ENCODE assay signal across 26 mouse cellular contexts in genomic region chr12:80968605-80969004, GRCm38 (mm10). TPM values are rescaled to one million over a fixed set of nuclear protein-coding genes. Genes with fewer than 3 reads are reported as not detected.
DNase-seq lines count a peak whose midpoint lies in the region; ATAC-seq lines count a peak whose summit lies in the region.
"Had no signal": no experiment of that assay in that cellular context is flagged by ENCODE, and none has a peak within 500 bp of the region (broad histone marks: within the 10 kb centered on the region; RNA-seq: fewer than 3 reads in every experiment).

Gene Slc10a1 (minus strand): TSS chr12:80968705.

- no peak for DNase-seq in adrenal gland, postnatal 10 days
- no peak for DNase-seq in adrenal gland, adult (ENCODE audit: inconsistent age in 2 of 2, low spot score in 1 of 2)
- peak; percentile 9 for DNase-seq in intestine, embryonic 14.5 days (ENCODE audit: low spot score)
- DNase-seq in liver = no peak
- DNase-seq in urinary bladder, postnatal 36 days (ENCODE audit: low spot score in 2 of 2) = no peak
- DNase-seq: adrenal gland, postnatal 36 days; cerebellum, adult 18-20 months; cerebellum, adult 9-10 months; cerebellum, postnatal 14 days; gastrocnemius, postnatal 10 days; gastrocnemius, postnatal 36 days; heart, postnatal 10 days; heart, postnatal 36 days had no signal

- H3K4me2 ChIP-seq in intestine, embryonic 14.5 days (ENCODE audit: low read length) = no peak within 1 kb of the TSS
- H3K4me2 ChIP-seq in intestine, embryonic 16.5 days (ENCODE audit: low read depth, low read length) = no peak within 1 kb of the TSS
- peak within 1 kb of the TSS; percentile 29; the same call in 1 of the 2 replicates for H3K4me2 ChIP-seq in liver, embryonic 15.5 days
- H3K4me2 ChIP-seq: forebrain, embryonic 13.5 days; heart, embryonic 12.5 days; heart, embryonic 15.5 days; hindbrain, embryonic 13.5 days had no signal

- H3K27ac ChIP-seq in intestine, embryonic 14.5 days (ENCODE audit: low read depth) = no peak within 1 kb of the TSS
- H3K27ac ChIP-seq in intestine, embryonic 16.5 days (ENCODE audit: low read length) = no peak within 1 kb of the TSS
- peak within 1 kb of the TSS; percentile 59 for H3K27ac ChIP-seq in liver, embryonic 15.5 days (replicated peaks)
- H3K27ac ChIP-seq: forebrain, embryonic 10.5 days; forebrain, embryonic 13.5 days; heart, embryonic 15.5 days; hindbrain, embryonic 10.5 days; hindbrain, embryonic 13.5 days had no signal

- WGBS in intestine, embryonic 14.5 days = 82% methylated on average over 5 of the region's 5 CpGs
- WGBS in intestine, embryonic 16.5 days = 83% methylated on average over 5 of the region's 5 CpGs
- 63% methylated on average over 5 of the region's 5 CpGs for WGBS in liver, embryonic 15.5 days (ENCODE audit: insufficient replicate concordance)

- no peaks in the 10 kb centered on the region for H3K27me3 ChIP-seq in intestine, embryonic 14.5 days (replicated peaks; ENCODE audit: control insufficient read depth, insufficient read depth, low read length)
- no peaks in the 10 kb centered on the region for H3K27me3 ChIP-seq in intestine, embryonic 16.5 days (replicated peaks; ENCODE audit: control insufficient read depth, insufficient read depth, low read length)
- no peaks in the 10 kb centered on the region for H3K27me3 ChIP-seq in liver, embryonic 15.5 days
- H3K27me3 ChIP-seq: forebrain, embryonic 13.5 days; heart, embryonic 12.5 days; heart, embryonic 15.5 days; hindbrain, embryonic 13.5 days had no signal

- no peak for ATAC-seq in intestine, embryonic 14.5 days (replicated peaks; ENCODE audit: low FRiP score, low TSS enrichment, low read depth)
- ATAC-seq in intestine, embryonic 16.5 days = no peak
- ATAC-seq in liver, embryonic 15.5 days (ENCODE audit: insufficient read depth) = no peak
- ATAC-seq: activated CD4-positive, CD25-positive, alpha-beta regulatory T cell, adult 4 months; forebrain, embryonic 13.5 days; forebrain, embryonic 16.5 days; hindbrain, embryonic 16.5 days had no signal

- H3K9ac ChIP-seq in intestine, embryonic 14.5 days (ENCODE audit: low read length) = no peak within 1 kb of the TSS
- no peak within 1 kb of the TSS for H3K9ac ChIP-seq in intestine, embryonic 16.5 days (ENCODE audit: low read depth, low read length)
- H3K9ac ChIP-seq in liver, embryonic 15.5 days = no peak within 1 kb of the TSS
- H3K9ac ChIP-seq: forebrain, embryonic 13.5 days; heart, embryonic 12.5 days; heart, embryonic 15.5 days; hindbrain, embryonic 13.5 days had no signal

- H3K36me3 ChIP-seq in intestine, embryonic 14.5 days (ENCODE audit: control insufficient read depth, insufficient read depth, low read length) = no peaks in the 10 kb centered on the region
- no peaks in the 10 kb centered on the region for H3K36me3 ChIP-seq in intestine, embryonic 16.5 days (ENCODE audit: control insufficient read depth, insufficient read depth, low read length)
- no peaks in the 10 kb centered on the region for H3K36me3 ChIP-seq in liver, embryonic 15.5 days (replicated peaks)
- H3K36me3 ChIP-seq: forebrain, embryonic 10.5 days; heart, embryonic 12.5 days; heart, embryonic 15.5 days; hindbrain, embryonic 10.5 days; hindbrain, embryonic 13.5 days had no signal

- no peaks in the 10 kb centered on the region for H3K9me3 ChIP-seq in intestine, embryonic 14.5 days (ENCODE audit: control insufficient read depth, low read length)
- H3K9me3 ChIP-seq in intestine, embryonic 16.5 days (ENCODE audit: control insufficient read depth, low read length) = no peaks in the 10 kb centered on the region
- H3K9me3 ChIP-seq in liver, embryonic 15.5 days (replicated peaks) = no peaks in the 10 kb centered on the region
- H3K9me3 ChIP-seq: forebrain, embryonic 10.5 days; forebrain, embryonic 13.5 days; heart, embryonic 12.5 days; heart, embryonic 15.5 days; hindbrain, embryonic 10.5 days; hindbrain, embryonic 13.5 days had no signal

- no peak within 1 kb of the TSS for H3K4me3 ChIP-seq in intestine, embryonic 14.5 days (ENCODE audit: low read depth, low read length)
- no peak within 1 kb of the TSS for H3K4me3 ChIP-seq in intestine, embryonic 16.5 days (ENCODE audit: low read length)
- peak within 1 kb of the TSS; percentile 10; the same call in 1 of the 2 replicates for H3K4me3 ChIP-seq in liver, embryonic 15.5 days (replicated peaks)
- H3K4me3 ChIP-seq: forebrain, embryonic 10.5 days; forebrain, embryonic 13.5 days; heart, embryonic 12.5 days; heart, embryonic 15.5 days; hindbrain, embryonic 10.5 days; hindbrain, embryonic 13.5 days had no signal

- H3K4me1 ChIP-seq in intestine, embryonic 14.5 days (replicated peaks; ENCODE audit: control insufficient read depth, insufficient read depth, low read length) = no peaks in the 10 kb centered on the region
- H3K4me1 ChIP-seq in intestine, embryonic 16.5 days (ENCODE audit: control insufficient read depth, insufficient read depth, low read length) = peaks cover 7% of the 10 kb centered on the region; the same call in 1 of the 2 replicates
- H3K4me1 ChIP-seq in liver, embryonic 15.5 days (replicated peaks) = no peaks in the 10 kb centered on the region
- H3K4me1 ChIP-seq: heart, embryonic 12.5 days; heart, embryonic 15.5 days; hindbrain, embryonic 13.5 days had no signal

RNA-seq across cellular contexts. Expression of gene Slc10a1, which starts in this region (rescaled TPM):
- total RNA-seq in adrenal gland, postnatal 10 days (2021) = 10 to 100 TPM; 24.7 to 77.6 TPM
- 0.50 and 0.74 TPM in 2 replicates for polyA plus RNA-seq in intestine, embryonic 14.5 days (2014; fragmentation: Nextera tagmentation; extraction: Ambion mirVana)
- polyA plus RNA-seq in intestine, embryonic 16.5 days (2015; fragmentation: Nextera tagmentation; extraction: Ambion mirVana) = 0.48 and 0.70 TPM in 2 replicates
- polyA plus RNA-seq in liver, embryonic 15.5 days (2015; fragmentation: Nextera tagmentation; extraction: Ambion mirVana) = 12.9 and 21.9 TPM in 2 replicates
- total RNA-seq: adrenal gland, adult 18-20 months; adrenal gland, postnatal 36 days; gastrocnemius, postnatal 36 days; granulocyte monocyte progenitor cell, adult 5-6 weeks; heart, postnatal 10 days; heart, postnatal 36 days had no signal

Comparison
In these comparisons a context has a peak if more than half of its experiments do, and no peak if none do; other contexts are left out.
1. Peak in DNase-seq in intestine, embryonic 14.5 days; RNA of the gene not detected or under 1 TPM.